Comparison of ENCODE assay signal across 9 mouse cellular contexts in the genomic region with DNA sequence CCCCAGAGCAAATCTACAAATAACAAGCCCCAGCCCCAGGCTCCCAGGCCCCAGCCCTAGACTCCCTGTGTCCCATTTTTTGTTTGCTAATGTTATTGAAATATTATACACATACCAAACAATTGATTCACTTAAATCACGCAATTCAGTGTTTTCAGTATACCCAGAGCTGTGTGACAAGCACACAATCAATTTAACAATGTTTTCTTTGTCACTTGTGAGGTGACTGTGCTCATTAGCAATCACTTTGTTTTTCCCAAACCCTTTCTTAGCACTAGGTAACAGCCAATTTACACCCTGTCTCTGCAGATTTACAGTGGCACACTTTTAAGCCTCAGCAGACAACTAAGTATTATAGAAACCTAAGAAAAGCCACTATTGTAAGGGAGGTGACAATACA.
"Had no signal": no experiment of that assay in that cellular context is flagged by ENCODE, and none has a peak within 500 bp of the region (broad histone marks: within the 10 kb centered on the region; RNA-seq: fewer than 3 reads in every experiment).

No protein-coding gene starts in this region.

- DNase-seq: kidney, postnatal 25 days; left cerebral cortex, postnatal 4 days; lung, adult 18-20 months; thymus, postnatal 14 days had no signal

- H3K4me3 ChIP-seq: kidney, embryonic 15.5 days; limb, embryonic 13.5 days; midbrain, embryonic 12.5 days had no signal

- H3K9ac ChIP-seq: kidney, embryonic 15.5 days; limb, embryonic 13.5 days; liver, embryonic 14.5 days; midbrain, embryonic 12.5 days had no signal

- H3K9me3 ChIP-seq: kidney, embryonic 15.5 days; limb, embryonic 13.5 days; midbrain, embryonic 12.5 days had no signal

- H3K36me3 ChIP-seq: kidney, embryonic 15.5 days; limb, embryonic 13.5 days; midbrain, embryonic 12.5 days had no signal

- H3K27ac ChIP-seq: kidney, embryonic 15.5 days; limb, embryonic 13.5 days; liver, embryonic 14.5 days; midbrain, embryonic 12.5 days; stomach, postnatal 0 days had no signal

- H3K4me2 ChIP-seq: kidney, embryonic 15.5 days; limb, embryonic 13.5 days; midbrain, embryonic 12.5 days had no signal

- H3K27me3 ChIP-seq: limb, embryonic 13.5 days; midbrain, embryonic 12.5 days had no signal
